Mouse (Mus musculus) gastrocnemius, adult 2 months (tissue): ENCODE measurements around the gene Ncl. TPM values are rescaled to one million over a fixed set of nuclear protein-coding genes. Genes with fewer than 3 reads are reported as not detected.

ENCODE experiments used
- DNase-seq: peaks from one replicate; pipeline ENCODE4 v3.0.0; 2022
- H3K27ac ChIP-seq: fragments of 200-600 bp; 2 replicates; pipeline ENCODE4 v1.8.1; 2022; ENCODE audit warnings: mild to moderate bottlenecking
- H3K4me3 ChIP-seq: fragments of 200-600 bp; 2 replicates; pipeline ENCODE4 v1.8.1; 2022; ENCODE audit warnings: mild to moderate bottlenecking, moderate library complexity
- CTCF ChIP-seq: fragments of 200-600 bp; IDR thresholded peaks from 2 replicates; pipeline ENCODE4 v1.8.1; 2022; ENCODE audit warnings: antibody characterized with exemption, mild to moderate bottlenecking, moderate library complexity
- intact Hi-C: fragments of 180-260 bp; cut with DNase I; formaldehyde crosslinking; loops from one replicate; pipeline ENCODE4 v1.15.1; 2025
- total RNA-seq, 2 experiments: library from RNA; stranded (reverse); gene quantifications; 2 replicates each; pipeline ENCODE4 v1.2.3; 2021

The Ncl gene
- total RNA-seq, 2 experiments from 2014 or later: 102 to 105 TPM

GRCm38 (mm10) chr1:86339156-86339812 is 19.9 kb downstream of the Ncl start:
- DNase-seq: peak; percentile 75

DNA sequence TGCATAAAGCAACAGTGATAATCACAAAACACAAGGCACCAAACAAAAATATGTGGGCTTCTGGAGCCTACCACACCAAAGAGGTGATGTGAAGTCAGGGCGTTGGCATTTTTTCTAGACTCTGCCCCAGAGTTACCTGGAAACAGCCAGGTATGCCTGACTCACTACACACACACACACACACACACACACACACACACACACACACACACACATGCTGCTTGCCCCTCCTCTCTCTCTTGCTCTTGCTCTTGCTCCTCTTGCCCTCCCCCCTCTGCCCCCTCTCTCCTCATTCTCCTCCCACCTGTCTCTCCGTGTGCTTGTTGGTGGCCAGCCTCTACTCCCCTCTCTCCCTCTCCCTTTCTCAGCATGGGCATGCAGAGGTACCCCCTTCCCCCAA is 22.9 kb downstream of the Ncl start:
- no peak for TF ChIP-seq CTCF
- no peak for DNase-seq
- intact Hi-C loops: no loop called here
- Histone ChIP-seq H3K27ac (no peak overlapping the region), H3K4me3 (no peak overlapping the region)

More at GRCm38 (mm10) chr1:86339156-86339812, 19.9 kb downstream of the Ncl start:
- intact Hi-C loops: loop anchor here (1.0 kb wide), 2 partner anchors 125 to 160 kb away; no protein-coding TSS in a partner anchor
- H3K27ac ChIP-seq: no peak overlapping the region
- peak; percentile 90 for TF ChIP-seq CTCF
- H3K4me3 ChIP-seq: no peak overlapping the region

GRCm38 (mm10) chr1:86320822-86321413 is 38.3 kb downstream of the Ncl start:
- no peak for DNase-seq
- H3K27ac ChIP-seq: no peak overlapping the region
- intact Hi-C loops: no loop called here
- no peak for TF ChIP-seq CTCF
- H3K4me3 ChIP-seq: no peak overlapping the region

DNA sequence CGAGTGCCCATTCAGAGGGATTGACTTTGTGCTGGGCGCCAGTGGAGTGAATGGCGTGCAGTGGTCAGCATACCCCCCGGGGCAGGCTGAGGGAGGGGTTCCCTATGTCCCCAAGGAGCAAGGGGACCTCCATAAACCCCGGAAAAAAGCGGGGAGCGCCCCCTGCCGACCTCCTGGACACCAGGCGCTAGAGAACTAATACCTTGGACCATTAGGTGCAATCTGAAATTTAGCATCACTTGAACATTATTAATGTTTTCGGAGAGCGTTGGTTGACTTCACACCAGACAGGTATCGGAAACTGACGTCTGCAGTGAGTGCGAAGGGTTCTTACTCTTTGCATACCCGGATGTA is 45.5 kb downstream of the Ncl start:
- Histone ChIP-seq H3K27ac (no peak overlapping the region), H3K4me3 (no peak overlapping the region)
- intact Hi-C loops: loop anchor here (1.0 kb wide), 1 partner anchor 99 kb away; no protein-coding TSS in a partner anchor
- DNase-seq: no peak
- TF ChIP-seq CTCF: peak; percentile 57

DNA sequence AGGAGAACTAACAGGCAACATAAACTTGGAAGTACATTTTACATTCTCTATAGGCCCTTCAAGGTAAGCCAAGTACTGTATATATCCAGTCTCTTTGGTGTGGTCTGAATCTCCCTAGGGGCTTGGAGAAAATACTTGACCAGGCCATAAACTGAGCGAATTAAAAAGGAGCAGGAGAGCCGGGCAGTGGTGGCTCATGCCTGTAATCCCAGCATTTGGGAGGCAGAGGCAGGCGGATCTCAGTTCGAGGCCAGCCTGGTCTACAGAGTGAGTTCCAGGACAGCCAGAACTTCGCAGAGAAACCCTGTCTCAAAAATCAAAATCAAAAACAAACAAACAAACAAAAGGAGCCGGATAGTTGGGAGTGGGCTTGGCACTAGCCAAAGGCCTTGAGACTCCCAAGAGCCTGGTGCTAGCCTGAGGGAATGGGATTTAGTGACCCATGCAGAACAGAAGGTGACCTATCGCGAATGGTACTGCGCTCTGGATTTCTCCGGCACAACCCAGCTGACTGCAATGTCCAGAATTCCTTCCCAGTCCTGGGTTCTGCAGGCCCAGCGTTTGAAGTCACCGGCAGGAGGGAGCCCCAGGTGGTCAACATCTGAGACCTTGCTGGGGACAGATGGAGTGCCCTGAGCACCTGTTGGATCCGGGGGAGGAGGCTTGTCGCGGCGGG is 46.0 kb downstream of the Ncl start:
- H3K4me3 ChIP-seq: no peak overlapping the region
- DNase-seq: no peak
- TF ChIP-seq CTCF: no peak
- intact Hi-C loops: loop anchor here (1.0 kb wide), 1 partner anchor 99 kb away; no protein-coding TSS in a partner anchor
- no peak overlapping the region for H3K27ac ChIP-seq

DNA sequence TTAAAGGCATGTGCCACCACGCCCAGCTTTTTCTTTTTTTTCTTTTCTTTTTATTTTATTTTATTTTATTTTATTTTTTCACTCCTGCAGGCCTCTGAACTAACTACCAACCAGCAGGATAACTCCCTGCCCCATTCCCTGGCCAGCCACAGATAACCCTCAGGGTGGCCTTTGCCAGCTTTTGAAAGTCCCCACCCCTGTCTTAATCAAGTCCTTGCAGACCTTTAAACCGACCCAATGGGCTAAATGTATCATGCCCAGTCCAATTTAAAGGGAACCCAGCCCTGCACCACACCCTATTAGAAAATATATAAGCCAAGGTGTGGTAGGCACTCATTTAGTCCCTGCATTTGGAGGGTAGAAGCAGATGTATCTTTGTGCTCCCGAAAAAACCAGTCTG is 46.9 kb downstream of the Ncl start:
- TF ChIP-seq CTCF: no peak
- intact Hi-C loops: no loop called here
- H3K4me3 ChIP-seq: no peak overlapping the region
- H3K27ac ChIP-seq: no peak overlapping the region
- no peak for DNase-seq

- TF ChIP-seq CTCF: no peak
- intact Hi-C loops: no loop called here
- no peak for DNase-seq
- no peak overlapping the region for H3K4me3 ChIP-seq
- H3K27ac ChIP-seq: no peak overlapping the region
Observed at GRCm38 (mm10) chr1:86311467-86312005, 47.7 kb downstream of the Ncl start.

- H3K4me3 ChIP-seq: no peak overlapping the region
- H3K27ac ChIP-seq: no peak overlapping the region
- TF ChIP-seq CTCF: no peak
- DNase-seq: no peak
- intact Hi-C loops: no loop called here
Observed at GRCm38 (mm10) chr1:86310536-86311310, 48.5 kb downstream of the Ncl start.

- no peak for TF ChIP-seq CTCF
- no peak overlapping the region for H3K4me3 ChIP-seq
- DNase-seq: no peak
- intact Hi-C loops: no loop called here
- no peak overlapping the region for H3K27ac ChIP-seq
Observed at GRCm38 (mm10) chr1:86309270-86309833, 49.8 kb downstream of the Ncl start.

- intact Hi-C loops: no loop called here
- Histone ChIP-seq H3K4me3 (no peak overlapping the region), H3K27ac (no peak overlapping the region)
- no peak for TF ChIP-seq CTCF
- no peak for DNase-seq
Observed at GRCm38 (mm10) chr1:86307871-86308641, 51.1 kb downstream of the Ncl start.

- no peak for DNase-seq
- H3K27ac ChIP-seq: no peak overlapping the region
- no peak overlapping the region for H3K4me3 ChIP-seq
- TF ChIP-seq CTCF: no peak
- intact Hi-C loops: no loop called here
Observed at GRCm38 (mm10) chr1:86307177-86307762, 51.9 kb downstream of the Ncl start.
